Mouse (Mus musculus) embryonic facial prominence, embryonic 12.5 days (tissue): Measurements from ENCODE around the gene Plpp6. TPM values are rescaled to one million over a fixed set of nuclear protein-coding genes. Genes with fewer than 3 reads are reported as not detected.

Experiments
- ATAC-seq: fragments of 200-750 bp; cut with Nextera tagmentation; 2 replicates; pipeline ENCODE4 v1.8.0; 2017; ENCODE audit not compliant: insufficient number of reproducible peaks, insufficient read depth, low FRiP score, low TSS enrichment
- H3K27ac ChIP-seq: fragments of 300-500 bp; sonication (generic); 2 replicates; pipeline ENCODE4 v1.5.1; 2016; ENCODE audit warnings: mild to moderate bottlenecking
- H3K27me3 ChIP-seq: fragments of 300-500 bp; sonication (generic); 2 replicates; pipeline ENCODE4 v1.6.1; 2016; ENCODE audit warnings: mild to moderate bottlenecking, moderate library complexity
- H3K36me3 ChIP-seq: fragments of 300-500 bp; sonication (generic); 2 replicates; pipeline ENCODE4 v1.6.1; 2016; ENCODE audit warnings: mild to moderate bottlenecking
- H3K4me1 ChIP-seq: fragments of 300-500 bp; sonication (generic); 2 replicates; pipeline ENCODE4 v1.6.1; 2016
- H3K4me2 ChIP-seq: fragments of 300-500 bp; sonication (generic); replicated peaks from 2 replicates; pipeline ENCODE4 v1.6.1; 2016; ENCODE audit warnings: mild to moderate bottlenecking, moderate library complexity
- H3K4me3 ChIP-seq: fragments of 300-500 bp; sonication (generic); 2 replicates; pipeline ENCODE4 v1.5.1; 2016; ENCODE audit warnings: mild to moderate bottlenecking
- H3K9ac ChIP-seq: fragments of 300-500 bp; sonication (generic); 2 replicates; pipeline ENCODE4 v1.6.1; 2016; ENCODE audit warnings: mild to moderate bottlenecking, moderate library complexity
- H3K9me3 ChIP-seq: fragments of 300-500 bp; sonication (generic); 2 replicates; pipeline ENCODE4 v1.6.1; 2016; ENCODE audit warnings: mild to moderate bottlenecking, moderate library complexity
- WGBS: fragments of 180-500 bp; shearing (Covaris S2); methylation state at CpG from one replicate; pipeline ENCODE4 v1.1.7; 2016; 5-methylcytosine and 5-hydroxymethylcytosine counted together
- polyA plus RNA-seq: library from polyadenylated mRNA; unstranded; fragments of >200 nt; fragmentation: Nextera tagmentation; extraction: Ambion mirVana; gene quantifications from 2 replicates; pipeline ENCODE4 v1.2.1, GENCODE M21; 2016

Plpp6 gene
- polyA plus RNA-seq, 1 experiment from 2014 or later, result 7.7 TPM

DNA sequence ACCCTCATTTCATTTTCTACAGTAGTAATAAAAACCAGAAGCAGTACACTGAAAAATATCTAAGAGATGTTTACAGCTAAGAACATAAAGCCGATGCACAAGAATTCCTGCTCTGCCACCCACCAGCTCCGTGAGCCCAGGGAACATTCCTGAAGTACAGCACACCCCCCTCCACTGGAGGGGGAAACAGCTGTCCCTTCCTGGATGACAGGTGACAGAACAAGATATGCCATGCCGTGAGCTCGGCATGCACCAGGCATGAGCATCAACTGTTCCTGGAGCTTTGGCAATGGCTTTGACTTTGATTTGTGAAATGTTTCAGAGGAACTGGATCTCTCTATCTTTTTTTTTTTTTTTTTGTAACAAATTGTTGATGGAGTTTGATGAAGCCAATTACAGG lies 17.0 kb upstream of the Plpp6 start:
- WGBS, result 50% methylated on average over 4 of the region's 4 CpGs
- no peak for ATAC-seq
- no peak overlapping the region for H3K4me2 ChIP-seq
- H3K4me1 ChIP-seq, result no peaks in the 10 kb centered on the region
- no peaks in the 10 kb centered on the region for H3K9me3 ChIP-seq
- H3K36me3 ChIP-seq, result no peaks in the 10 kb centered on the region
- no peaks in the 10 kb centered on the region for H3K27me3 ChIP-seq
- no peak overlapping the region for H3K27ac ChIP-seq
- H3K4me3 ChIP-seq, result no peak overlapping the region
- H3K9ac ChIP-seq, result no peak overlapping the region

DNA sequence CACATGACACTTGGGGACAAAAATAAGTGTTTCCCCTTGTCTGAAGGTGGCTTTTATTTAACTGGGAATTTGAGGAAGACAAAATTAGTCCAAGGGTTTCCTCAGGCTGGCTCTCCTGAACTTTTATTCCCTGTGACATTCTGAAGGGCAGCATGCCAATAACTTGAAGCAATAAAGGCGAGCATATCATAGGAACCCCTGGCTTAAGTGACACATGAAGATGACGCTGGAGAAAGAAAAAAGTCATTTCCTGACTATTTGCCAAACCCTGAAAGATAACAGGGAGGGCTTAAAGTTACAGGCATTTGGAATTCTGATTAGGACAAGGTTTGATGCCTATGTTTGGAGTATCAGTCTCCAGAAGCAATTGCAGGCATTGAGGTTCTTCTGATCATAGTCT lies 16.4 kb upstream of the Plpp6 start:
- ATAC-seq, result no peak
- Histone ChIP-seq H3K4me1 (no peaks in the 10 kb centered on the region), H3K9me3 (no peaks in the 10 kb centered on the region), H3K27me3 (no peaks in the 10 kb centered on the region), H3K36me3 (no peaks in the 10 kb centered on the region), H3K4me2 (no peak overlapping the region), H3K27ac (no peak overlapping the region), H3K4me3 (no peak overlapping the region), H3K9ac (no peak overlapping the region)
- WGBS, result 59% methylated on average over 2 of the region's 2 CpGs

DNA sequence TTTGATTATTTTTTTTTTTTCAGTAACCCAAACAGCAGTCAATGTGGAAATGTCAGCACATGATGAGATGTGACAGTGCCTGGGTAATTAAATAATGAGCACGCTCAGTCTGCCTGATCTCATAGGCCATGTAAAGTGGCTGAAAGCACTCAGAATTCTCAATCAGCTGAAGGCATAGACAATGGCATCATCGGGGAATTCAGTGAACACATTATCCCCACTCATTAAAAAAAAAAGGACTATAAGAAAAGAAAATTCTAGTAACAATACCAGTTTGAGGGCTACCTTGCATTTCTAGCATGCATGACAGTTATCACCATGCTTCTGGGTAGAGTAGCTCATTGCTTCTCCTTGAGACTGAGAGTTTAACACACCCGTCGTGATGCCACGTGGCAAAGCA lies 12.5 kb upstream of the Plpp6 start:
- no peaks in the 10 kb centered on the region for H3K4me1 ChIP-seq
- no peaks in the 10 kb centered on the region for H3K36me3 ChIP-seq
- no peak overlapping the region for H3K4me3 ChIP-seq
- no peak overlapping the region for H3K4me2 ChIP-seq
- WGBS, result 85% methylated on average over 5 of the region's 5 CpGs
- no peaks in the 10 kb centered on the region for H3K27me3 ChIP-seq
- H3K9ac ChIP-seq, result no peak overlapping the region
- no peaks in the 10 kb centered on the region for H3K9me3 ChIP-seq
- H3K27ac ChIP-seq, result no peak overlapping the region
- no peak for ATAC-seq

DNA sequence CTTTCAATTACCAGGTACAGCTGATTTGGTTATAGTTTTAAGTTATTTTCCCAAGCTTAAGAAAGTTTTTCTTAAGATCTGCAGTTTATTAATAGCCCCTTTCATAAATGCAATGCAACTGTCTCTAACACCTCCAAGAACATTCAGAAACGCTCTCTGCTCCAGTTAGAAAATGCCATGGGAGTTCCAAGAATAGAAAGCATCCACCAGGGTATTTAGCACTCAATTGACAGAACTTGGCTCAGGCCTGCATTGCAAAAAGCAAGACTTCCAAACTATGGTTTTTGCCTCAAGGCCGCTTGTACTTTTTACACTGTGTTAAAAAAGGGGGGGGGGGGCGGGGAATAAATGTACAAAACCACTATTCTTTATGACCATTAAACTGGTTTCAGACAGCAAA lies 640 bp upstream of the Plpp6 start:
- Histone ChIP-seq H3K9me3 (no peaks in the 10 kb centered on the region), H3K4me2 (peak overlapping the region; percentile 91), H3K27me3 (0 out of 2 replicates have a peak, but pooled peaks cover 2% of the 10 kb centered on the region), H3K9ac (no peak overlapping the region), H3K36me3 (no peaks in the 10 kb centered on the region), H3K4me1 (peaks cover 16% of the 10 kb centered on the region; the same call in 1 of the 2 replicates), H3K4me3 (peak overlapping the region; percentile 88; the same call in 1 of the 2 replicates), H3K27ac (no peak overlapping the region)
- 44% methylated on average over 3 of the region's 3 CpGs for WGBS
- ATAC-seq, result no peak

DNA sequence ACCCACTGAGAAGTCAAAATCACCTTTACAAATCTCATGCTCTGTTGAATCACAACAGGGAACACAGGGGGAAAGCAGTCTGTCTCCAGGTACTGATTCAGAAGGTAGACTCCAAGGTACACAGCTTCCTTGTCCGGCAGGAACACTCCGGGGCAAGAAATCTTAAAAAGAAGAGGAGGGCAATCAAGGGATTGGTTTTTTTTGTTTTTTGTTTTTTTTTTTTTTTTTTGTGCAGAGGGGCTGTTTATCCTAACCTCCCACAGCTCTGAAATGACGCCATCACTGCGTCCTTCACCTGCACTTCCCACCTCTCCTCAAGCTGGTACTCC lies 276 bp upstream of the Plpp6 start:
- Histone ChIP-seq H3K4me3 (peak overlapping the region; percentile 88), H3K4me2 (peak overlapping the region; percentile 91), H3K36me3 (no peaks in the 10 kb centered on the region), H3K27ac (no peak overlapping the region), H3K27me3 (0 out of 2 replicates have a peak, but pooled peaks cover 2% of the 10 kb centered on the region), H3K9me3 (no peaks in the 10 kb centered on the region), H3K9ac (no peak overlapping the region), H3K4me1 (peaks cover 16% of the 10 kb centered on the region; the same call in 1 of the 2 replicates)
- no peak for ATAC-seq
- 3% methylated on average over 4 of the region's 4 CpGs for WGBS

DNA sequence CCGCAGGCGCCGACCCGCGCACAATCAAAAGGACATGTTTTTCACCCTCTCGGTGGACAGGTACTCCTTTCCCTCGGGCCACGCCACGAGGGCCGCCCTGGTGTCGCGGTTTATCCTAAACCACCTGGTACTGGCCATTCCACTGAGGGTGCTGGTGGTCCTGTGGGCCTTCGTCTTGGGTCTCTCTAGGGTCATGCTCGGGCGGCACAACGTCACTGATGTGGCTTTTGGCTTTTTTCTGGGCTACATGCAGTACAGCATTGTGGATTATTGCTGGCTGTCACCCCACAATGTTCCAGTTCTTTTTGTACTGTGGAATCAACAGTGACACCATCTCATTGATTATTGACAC lies 775 bp downstream of the Plpp6 start:
- Histone ChIP-seq H3K27me3 (0 out of 2 replicates have a peak, but pooled peaks cover 2% of the 10 kb centered on the region), H3K4me1 (peaks cover 16% of the 10 kb centered on the region; the same call in 1 of the 2 replicates), H3K4me2 (peak overlapping the region; percentile 91), H3K4me3 (peak overlapping the region; percentile 88), H3K27ac (no peak overlapping the region), H3K9me3 (no peaks in the 10 kb centered on the region), H3K9ac (peak overlapping the region; percentile 77), H3K36me3 (no peaks in the 10 kb centered on the region)
- 4% methylated on average over 16 of the region's 16 CpGs for WGBS
- no peak for ATAC-seq

DNA sequence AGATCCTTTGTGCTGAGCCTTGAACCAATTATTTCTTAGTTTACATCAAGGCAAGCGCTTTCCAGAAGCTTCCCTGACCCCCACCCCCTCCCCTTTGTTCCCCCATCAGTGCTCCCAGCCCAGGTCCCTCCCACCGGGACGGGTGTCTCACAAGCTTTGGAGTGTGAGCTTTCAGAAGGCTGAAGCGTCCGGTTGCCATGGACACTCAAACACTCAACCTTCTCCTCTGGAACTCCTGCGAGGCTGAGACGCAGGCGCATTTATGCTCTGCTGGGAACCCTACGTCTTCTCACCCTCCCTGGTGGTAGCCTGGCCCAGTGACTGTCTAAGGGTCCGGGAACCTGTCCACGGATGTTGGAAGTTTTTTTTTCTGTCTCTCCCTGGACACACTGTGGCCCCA lies 3.9 kb downstream of the Plpp6 start, which contains the start of gene 4430402I18Rik:
4430402I18Rik (minus strand) TSS at position 149 of the 400 bp plus-strand sequence.
- Histone ChIP-seq H3K27ac (no peak within 1 kb of the TSS), H3K4me2 (peak within 1 kb of the TSS; percentile 21; the same call in 1 of the 2 replicates), H3K9ac (no peak within 1 kb of the TSS), H3K4me1 (peaks cover 16% of the 10 kb centered on the region; the same call in 1 of the 2 replicates), H3K4me3 (no peak within 1 kb of the TSS), H3K27me3 (no peaks in the 10 kb centered on the region), H3K9me3 (no peaks in the 10 kb centered on the region), H3K36me3 (no peaks in the 10 kb centered on the region)
- 7% methylated on average over 11 of the region's 11 CpGs for WGBS
- ATAC-seq, result peak; percentile 15; the same call in 1 of the 2 replicates

DNA sequence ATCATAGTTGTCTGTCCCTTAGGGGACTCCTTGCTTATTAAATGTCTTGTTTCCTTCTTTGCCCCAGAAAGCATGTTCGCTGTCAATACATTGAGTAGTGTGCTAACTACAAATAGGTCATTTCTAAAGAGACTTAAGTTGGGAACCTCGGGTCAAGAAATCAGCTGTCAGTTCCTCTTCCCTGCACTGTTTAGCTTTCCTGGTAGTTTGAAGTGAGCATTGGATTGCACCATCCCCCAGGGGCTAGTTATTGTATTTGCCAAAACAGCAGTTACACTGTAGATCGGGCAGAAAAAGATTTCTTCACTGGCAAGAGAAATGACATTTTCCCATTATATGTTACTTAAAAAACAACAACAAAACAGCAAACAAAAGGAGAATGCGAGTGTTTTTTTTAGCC lies 4.4 kb downstream of the Plpp6 start:
- no peak overlapping the region for H3K9ac ChIP-seq
- WGBS, result 68% methylated on average over 4 of the region's 4 CpGs
- H3K27me3 ChIP-seq, result no peaks in the 10 kb centered on the region
- no peaks in the 10 kb centered on the region for H3K9me3 ChIP-seq
- no peak overlapping the region for H3K27ac ChIP-seq
- no peak overlapping the region for H3K4me3 ChIP-seq
- ATAC-seq, result no peak
- H3K4me1 ChIP-seq, result peaks cover 16% of the 10 kb centered on the region; the same call in 1 of the 2 replicates
- no peak overlapping the region for H3K4me2 ChIP-seq
- H3K36me3 ChIP-seq, result no peaks in the 10 kb centered on the region

DNA sequence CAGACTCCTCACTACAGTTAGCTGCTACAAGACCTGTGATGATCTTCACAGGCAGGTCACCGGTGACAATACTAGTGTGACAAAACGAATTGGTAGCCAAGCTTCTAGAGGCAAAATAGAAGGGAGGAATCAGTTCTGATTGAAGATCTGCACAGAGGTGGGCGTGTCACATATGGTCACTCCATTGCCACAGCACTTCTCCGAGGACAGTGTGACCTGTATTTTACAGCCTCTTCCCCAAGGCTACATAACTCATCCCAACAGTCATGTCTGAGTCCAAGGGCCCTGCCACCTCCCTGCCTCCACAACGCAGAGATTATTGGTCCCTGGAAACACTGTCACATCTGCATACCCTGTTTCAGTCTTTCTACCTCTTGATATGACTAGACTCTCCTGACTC lies 5.5 kb downstream of the Plpp6 start:
- no peak for ATAC-seq
- peaks cover 15% of the 10 kb centered on the region; the same call in 1 of the 2 replicates for H3K4me1 ChIP-seq
- H3K4me2 ChIP-seq, result no peak overlapping the region
- H3K4me3 ChIP-seq, result no peak overlapping the region
- no peaks in the 10 kb centered on the region for H3K36me3 ChIP-seq
- 0 out of 2 replicates have a peak, but pooled peaks cover 3% of the 10 kb centered on the region for H3K27me3 ChIP-seq
- H3K9ac ChIP-seq, result no peak overlapping the region
- 81% methylated on average over 5 of the region's 5 CpGs for WGBS
- no peak overlapping the region for H3K27ac ChIP-seq
- no peaks in the 10 kb centered on the region for H3K9me3 ChIP-seq

DNA sequence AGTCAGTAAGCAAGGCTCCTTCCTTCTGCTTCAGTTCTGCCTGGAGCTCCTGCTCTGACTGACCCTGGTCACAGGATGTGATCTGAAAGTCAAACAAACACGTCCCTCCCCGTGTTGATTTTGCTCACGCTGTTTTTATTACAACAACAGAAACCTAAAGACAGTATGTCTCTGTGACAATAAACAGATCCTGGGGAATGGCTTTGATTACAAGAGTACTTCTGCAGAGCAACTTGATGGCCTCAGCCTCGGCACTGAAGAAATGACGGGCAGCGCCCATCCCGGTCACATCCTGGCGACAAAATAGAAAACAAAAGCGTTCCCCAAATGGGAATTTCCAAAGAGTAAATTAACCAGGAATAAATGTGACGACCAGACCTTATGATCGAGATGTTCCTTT lies 6.5 kb downstream of the Plpp6 start:
- H3K4me1 ChIP-seq, result 0 out of 2 replicates have a peak, but pooled peaks cover 14% of the 10 kb centered on the region
- WGBS, result 56% methylated on average over 11 of the region's 11 CpGs

DNA sequence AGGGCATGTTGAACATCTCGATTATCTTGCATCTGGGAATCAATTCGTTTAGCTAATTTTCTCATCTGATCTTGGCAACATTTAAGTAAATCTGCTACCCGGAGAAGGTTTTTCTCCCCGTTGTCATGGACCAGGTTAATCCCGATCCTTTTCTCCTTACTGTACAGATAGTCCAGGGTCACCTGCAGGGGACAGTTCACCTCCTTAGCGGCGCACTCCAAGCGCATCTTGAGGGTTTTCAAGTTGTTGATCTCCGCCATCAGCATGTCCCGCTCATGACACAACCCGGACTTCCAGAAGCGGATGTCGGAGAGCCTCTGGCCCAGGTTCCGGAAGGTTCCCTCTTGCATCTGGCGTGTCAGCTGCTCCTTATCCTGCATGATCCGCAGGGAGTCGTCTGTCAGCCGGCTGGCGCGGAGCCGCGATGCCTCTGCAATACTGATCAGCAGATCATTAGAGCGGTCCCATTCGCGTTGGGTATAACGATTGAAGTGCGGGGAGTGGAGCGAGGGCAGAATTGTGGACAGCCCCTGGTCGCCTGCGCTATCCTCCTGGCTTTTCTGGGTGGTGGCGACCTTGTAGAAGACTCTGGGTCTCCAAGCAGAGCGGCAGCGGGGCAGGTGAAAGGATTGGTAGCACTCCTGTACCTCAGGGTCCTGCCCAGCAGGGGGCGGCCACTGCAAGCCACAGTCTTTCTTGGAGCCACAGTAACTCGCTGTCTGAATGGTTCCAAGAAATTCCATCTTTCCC lies 11.3 kb downstream of the Plpp6 start:
- Histone ChIP-seq H3K27ac (no peak overlapping the region), H3K9ac (peak overlapping the region; percentile 31; the same call in 1 of the 2 replicates), H3K27me3 (peaks cover 12% of the 10 kb centered on the region; the same call in 1 of the 2 replicates), H3K4me2 (peak overlapping the region; percentile 79), H3K4me3 (peak overlapping the region; percentile 37), H3K36me3 (no peaks in the 10 kb centered on the region), H3K9me3 (no peaks in the 10 kb centered on the region), H3K4me1 (0 out of 2 replicates have a peak, but pooled peaks cover 4% of the 10 kb centered on the region)
- ATAC-seq, result peak; percentile 56; the same call in 1 of the 2 replicates
- 17% methylated on average over 35 of the region's 35 CpGs for WGBS

More for the DNA sequence above, 6.5 kb downstream of the Plpp6 start:
- Histone ChIP-seq H3K4me2 (no peak overlapping the region), H3K27ac (no peak overlapping the region), H3K27me3 (peaks cover 12% of the 10 kb centered on the region; the same call in 1 of the 2 replicates), H3K9ac (no peak overlapping the region), H3K36me3 (no peaks in the 10 kb centered on the region), H3K9me3 (no peaks in the 10 kb centered on the region), H3K4me3 (no peak overlapping the region)
- ATAC-seq, result no peak

DNA sequence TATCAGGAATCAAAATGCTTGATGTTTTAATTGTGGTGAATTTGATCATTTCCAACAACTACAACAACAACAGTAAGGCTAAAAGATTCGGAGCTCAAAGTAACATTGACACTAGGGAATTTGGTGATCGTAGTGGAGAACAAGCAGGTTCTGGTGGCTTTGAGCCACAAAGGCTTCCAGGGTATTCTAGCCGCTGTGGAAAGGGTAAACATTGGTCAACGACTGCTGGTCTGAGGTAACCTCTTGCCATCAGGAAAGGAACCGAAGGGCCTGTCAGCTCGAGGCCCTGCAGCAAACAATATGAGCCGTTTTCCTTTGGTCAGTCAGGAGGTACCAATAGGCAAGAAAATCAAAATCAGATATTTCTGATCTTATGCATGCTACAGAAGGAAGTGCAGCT lies 18.9 kb downstream of the Plpp6 start:
- no peaks in the 10 kb centered on the region for H3K27me3 ChIP-seq
- H3K4me3 ChIP-seq, result no peak overlapping the region
- no peak overlapping the region for H3K27ac ChIP-seq
- 69% methylated on average over 7 of the region's 7 CpGs for WGBS
- ATAC-seq, result no peak
- no peaks in the 10 kb centered on the region for H3K9me3 ChIP-seq
- no peaks in the 10 kb centered on the region for H3K4me1 ChIP-seq
- H3K4me2 ChIP-seq, result no peak overlapping the region
- H3K9ac ChIP-seq, result no peak overlapping the region
- no peaks in the 10 kb centered on the region for H3K36me3 ChIP-seq
